Mouse (Mus musculus): Measurements from ENCODE around the gene Sbk2. TPM values are rescaled to one million over a fixed set of nuclear protein-coding genes. Genes with fewer than 3 reads are reported as not detected.

Gene Sbk2
- polyA plus RNA-seq, 1 experiment: 0.17 TPM

GRCm38 (mm10) chr7:4900523-4900851 is 63.7 kb downstream of the Sbk2 start:
- no peak overlapping the region for H3K27ac ChIP-seq (ENCODE audit: control insufficient read depth, insufficient read depth, low read depth, low read length)
- H3K4me3 ChIP-seq (ENCODE audit: control insufficient read depth, low read depth, low read length): no peak overlapping the region
- H3K4me1 ChIP-seq (ENCODE audit: control insufficient read depth, insufficient read depth, low read length): peaks cover 14% of the 10 kb centered on the region
- H3K36me3 ChIP-seq (ENCODE audit: control insufficient read depth, insufficient read depth, low read length): no peaks in the 10 kb centered on the region
- TF ChIP-seq POLR2A (IDR thresholded peaks at IDR 0.05; ENCODE audit: control insufficient read depth, low read depth, low read length) (no peak), CTCF (IDR thresholded peaks at IDR 0.05; ENCODE audit: control insufficient read depth, insufficient read depth, insufficient replicate concordance, low read depth, low read length) (no peak)
- H3K27me3 ChIP-seq (ENCODE audit: control insufficient read depth, insufficient read depth, low read length): no peaks in the 10 kb centered on the region

GRCm38 (mm10) chr7:4899649-4900522 is 64.3 kb downstream of the Sbk2 start:
- Histone ChIP-seq H3K4me1 (ENCODE audit: control insufficient read depth, insufficient read depth, low read length) (peaks cover 14% of the 10 kb centered on the region), H3K36me3 (ENCODE audit: control insufficient read depth, insufficient read depth, low read length) (no peaks in the 10 kb centered on the region), H3K4me3 (ENCODE audit: control insufficient read depth, low read depth, low read length) (peak overlapping the region; percentile 32), H3K27ac (ENCODE audit: control insufficient read depth, insufficient read depth, low read depth, low read length) (no peak overlapping the region; the same call in 1 of the 2 replicates), H3K27me3 (ENCODE audit: control insufficient read depth, insufficient read depth, low read length) (no peaks in the 10 kb centered on the region)
- TF ChIP-seq POLR2A (IDR thresholded peaks at IDR 0.05; ENCODE audit: control insufficient read depth, low read depth, low read length) (no peak), CTCF (IDR thresholded peaks at IDR 0.05; ENCODE audit: control insufficient read depth, insufficient read depth, insufficient replicate concordance, low read depth, low read length) (no peak)

GRCm38 (mm10) chr7:4898851-4899648 is 65.2 kb downstream of the Sbk2 start:
- no peak for TF ChIP-seq POLR2A (IDR thresholded peaks at IDR 0.05; ENCODE audit: control insufficient read depth, low read depth, low read length)
- TF ChIP-seq CTCF (IDR thresholded peaks at IDR 0.05; ENCODE audit: control insufficient read depth, insufficient read depth, insufficient replicate concordance, low read depth, low read length): no peak
- Histone ChIP-seq H3K27ac (ENCODE audit: control insufficient read depth, insufficient read depth, low read depth, low read length) (no peak overlapping the region), H3K4me1 (ENCODE audit: control insufficient read depth, insufficient read depth, low read length) (peaks cover 14% of the 10 kb centered on the region), H3K36me3 (ENCODE audit: control insufficient read depth, insufficient read depth, low read length) (no peaks in the 10 kb centered on the region), H3K27me3 (ENCODE audit: control insufficient read depth, insufficient read depth, low read length) (no peaks in the 10 kb centered on the region), H3K4me3 (ENCODE audit: control insufficient read depth, low read depth, low read length) (peak overlapping the region; percentile 32)

- TF ChIP-seq CTCF (IDR thresholded peaks at IDR 0.05; ENCODE audit: control insufficient read depth, insufficient read depth, insufficient replicate concordance, low read depth, low read length) (no peak), POLR2A (IDR thresholded peaks at IDR 0.05; ENCODE audit: control insufficient read depth, low read depth, low read length) (no peak)
- no peak overlapping the region for H3K4me3 ChIP-seq (ENCODE audit: control insufficient read depth, low read depth, low read length)
- no peaks in the 10 kb centered on the region for H3K27me3 ChIP-seq (ENCODE audit: control insufficient read depth, insufficient read depth, low read length)
- H3K36me3 ChIP-seq (ENCODE audit: control insufficient read depth, insufficient read depth, low read length): no peaks in the 10 kb centered on the region
- no peak overlapping the region for H3K27ac ChIP-seq (ENCODE audit: control insufficient read depth, insufficient read depth, low read depth, low read length)
- H3K4me1 ChIP-seq (ENCODE audit: control insufficient read depth, insufficient read depth, low read length): peaks cover 11% of the 10 kb centered on the region
Observed at GRCm38 (mm10) chr7:4895186-4895585, 69.0 kb downstream of the Sbk2 start.

Other genes starting within 250 kb of the Sbk2 start
- 0.12 and 0.14 TPM in 2 replicates for gene Tmem150b, start 239.2 kb downstream of the Sbk2 start, polyA plus RNA-seq (2012; rRNA removed)
- gene Kmt5c, start 224.3 kb downstream of the Sbk2 start, polyA plus RNA-seq (2012; rRNA removed): 35.7 and 37.0 TPM in 2 replicates
- gene Cox6b2, start 211.3 kb downstream of the Sbk2 start, polyA plus RNA-seq (2012; rRNA removed): 1,707 and 1,788 TPM in 2 replicates
- gene Fam71e2, start 193.1 kb downstream of the Sbk2 start, polyA plus RNA-seq (2012; rRNA removed): 319 and 358 TPM in 2 replicates
- gene Il11, start 181.5 kb downstream of the Sbk2 start, polyA plus RNA-seq (2012; rRNA removed): 15.5 and 17.3 TPM in 2 replicates
- gene Tmem190, start 181.5 kb downstream of the Sbk2 start, polyA plus RNA-seq (2012; rRNA removed): 387 and 534 TPM in 2 replicates
- gene Tmem238, start 174.8 kb downstream of the Sbk2 start, polyA plus RNA-seq (2012; rRNA removed): 1.1 and 1.6 TPM in 2 replicates
- gene Rpl28, start 171.5 kb downstream of the Sbk2 start, polyA plus RNA-seq (2012; rRNA removed): 176 and 240 TPM in 2 replicates
- 1,069 and 1,189 TPM in 2 replicates for gene Ube2s, start 151.8 kb downstream of the Sbk2 start, polyA plus RNA-seq (2012; rRNA removed)
- gene Shisa7, start 119.7 kb downstream of the Sbk2 start, polyA plus RNA-seq (2012; rRNA removed): 21.8 and 24.8 TPM in 2 replicates
- 4.9 and 6.5 TPM in 2 replicates for gene Isoc2b, start 94.1 kb downstream of the Sbk2 start, polyA plus RNA-seq (2012; rRNA removed)
- 20.2 and 20.9 TPM in 2 replicates for gene Isoc2a, start 87.3 kb downstream of the Sbk2 start, polyA plus RNA-seq (2012; rRNA removed)
- gene Gm36210, start 57.9 kb downstream of the Sbk2 start, polyA plus RNA-seq (2012; rRNA removed): 0.65 and 0.79 TPM in 2 replicates
- 8.8 and 10.5 TPM in 2 replicates for gene Zfp628, start 49.2 kb downstream of the Sbk2 start, polyA plus RNA-seq (2012; rRNA removed)
- gene Nat14, start 42.4 kb downstream of the Sbk2 start, polyA plus RNA-seq (2012; rRNA removed): 3.7 and 4.8 TPM in 2 replicates
- 0.94 and 1.9 TPM in 2 replicates for gene Ssc5d, start 38.6 kb downstream of the Sbk2 start, polyA plus RNA-seq (2012; rRNA removed)
- gene Sbk3, start 6.8 kb upstream of the Sbk2 start, polyA plus RNA-seq (2012; rRNA removed): 0.23 and 0.27 TPM in 2 replicates
- 7.6 and 9.1 TPM in 2 replicates for gene Zfp579, start 31.8 kb upstream of the Sbk2 start, polyA plus RNA-seq (2012; rRNA removed)
- 11.2 and 12.5 TPM in 2 replicates for gene Zfp524, start 50.0 kb upstream of the Sbk2 start, polyA plus RNA-seq (2012; rRNA removed)
- 36.1 and 37.2 TPM in 2 replicates for gene Fiz1, start 50.3 kb upstream of the Sbk2 start, polyA plus RNA-seq (2012; rRNA removed)
- gene Gm44973, start 51.1 kb upstream of the Sbk2 start, polyA plus RNA-seq (2012; rRNA removed): not detected in 2 replicates
- 18.3 and 18.7 TPM in 2 replicates for gene Zfp865, start 56.0 kb upstream of the Sbk2 start, polyA plus RNA-seq (2012; rRNA removed)
- 7.9 and 9.2 TPM in 2 replicates for gene Ccdc106, start 56.1 kb upstream of the Sbk2 start, polyA plus RNA-seq (2012; rRNA removed)
- not detected in 2 replicates for gene 4632433K11Rik, start 69.7 kb upstream of the Sbk2 start, polyA plus RNA-seq (2012; rRNA removed)
- 4.3 and 5.2 TPM in 2 replicates for gene Zfp784, start 74.0 kb upstream of the Sbk2 start, polyA plus RNA-seq (2012; rRNA removed)
- gene Zfp580, start 87.1 kb upstream of the Sbk2 start, polyA plus RNA-seq (2012; rRNA removed): 9.4 and 11.1 TPM in 2 replicates
- gene U2af2, start 97.7 kb upstream of the Sbk2 start, polyA plus RNA-seq (2012; rRNA removed): 85.7 and 88.5 TPM in 2 replicates
- gene Epn1, start 115.8 kb upstream of the Sbk2 start, polyA plus RNA-seq (2012; rRNA removed): 91.7 and 103 TPM in 2 replicates
- gene Rfpl4, start 152.5 kb upstream of the Sbk2 start, polyA plus RNA-seq (2012; rRNA removed): 0.07 TPM in 1 of 2 replicates, not detected in the other
- gene Rasl2-9, start 161.5 kb upstream of the Sbk2 start, polyA plus RNA-seq (2012; rRNA removed): 142 and 148 TPM in 2 replicates
- gene Vmn1r55, start 185.3 kb upstream of the Sbk2 start, polyA plus RNA-seq (2012; rRNA removed): not detected in 2 replicates
- gene Vmn1r56, start 232.3 kb upstream of the Sbk2 start, polyA plus RNA-seq (2012; rRNA removed): not detected in 2 replicates